Mouse (Mus musculus) erythroid progenitor cell, adult 5-6 weeks (primary cell): ENCODE results near the gene Spint2. TPM values are rescaled to one million over a fixed set of nuclear protein-coding genes. Genes with fewer than 3 reads are reported as not detected.

Source experiments
- ATAC-seq: replicated peaks from 2 replicates; pipeline ENCODE4 v1.8.0; 2016; ENCODE audit warnings: moderate number of reproducible peaks, mild to moderate bottlenecking, moderate TSS enrichment, inconsistent platforms; ENCODE audit not compliant: poor library complexity, low FRiP score, severe bottlenecking
- total RNA-seq, 2 experiments: library from RNA; stranded (forward) in 1 of 2; stranded (reverse) in 1 of 2; fragments of 150-400 nt in 1 of 2; fragments of 186-747, 209-891 nt in 1 of 2; gene quantifications; 2 replicates each; pipeline versions ENCODE4 v1.2.3 to v1.2.4; 2015 to 2017; ENCODE audit warnings: low replicate concordance in 2 of 2

The Spint2 gene
- total RNA-seq, 2 experiments from 2014 or later = 4.2 TPM; not detected in 1

DNA sequence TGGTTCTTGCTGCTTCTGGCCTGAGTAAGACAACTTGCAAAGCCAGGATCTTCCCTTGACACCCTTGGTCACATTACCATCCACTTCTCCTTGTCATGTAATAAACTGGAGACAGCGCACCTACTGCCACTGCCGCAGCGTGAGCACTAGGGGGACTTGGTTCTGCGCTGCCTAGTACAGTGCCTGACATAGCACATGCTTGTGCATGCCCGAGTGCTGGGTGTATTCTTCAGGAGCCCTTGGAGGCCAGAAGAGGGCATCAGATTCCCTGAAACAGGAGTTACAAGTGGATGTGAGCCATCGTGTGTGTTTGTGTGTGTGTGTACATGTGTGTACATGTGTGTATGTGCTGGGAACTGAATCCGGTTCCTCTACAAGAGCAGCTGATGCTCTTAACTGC lies 5.8 kb upstream of the Spint2 start:
- ATAC-seq = no peak

DNA sequence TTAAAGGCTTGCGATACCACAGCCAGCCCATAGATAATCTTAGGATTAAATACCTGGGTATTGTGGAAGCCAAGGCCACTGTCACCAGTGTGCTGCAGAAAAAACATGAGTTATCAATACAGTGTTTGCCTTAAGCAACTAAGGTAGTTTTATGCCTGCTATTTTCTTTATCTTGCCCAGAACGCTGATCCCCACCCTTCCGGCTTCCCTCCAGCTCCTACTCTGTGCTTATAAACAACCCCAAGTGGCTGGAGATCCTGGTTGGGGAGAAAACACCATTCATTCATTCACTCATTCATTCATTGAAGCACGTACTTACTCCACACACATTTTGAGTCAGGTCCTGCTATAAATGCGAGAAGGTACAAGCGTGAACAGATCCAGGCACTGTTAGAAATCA lies 2.8 kb upstream of the Spint2 start:
- no peak for ATAC-seq

DNA sequence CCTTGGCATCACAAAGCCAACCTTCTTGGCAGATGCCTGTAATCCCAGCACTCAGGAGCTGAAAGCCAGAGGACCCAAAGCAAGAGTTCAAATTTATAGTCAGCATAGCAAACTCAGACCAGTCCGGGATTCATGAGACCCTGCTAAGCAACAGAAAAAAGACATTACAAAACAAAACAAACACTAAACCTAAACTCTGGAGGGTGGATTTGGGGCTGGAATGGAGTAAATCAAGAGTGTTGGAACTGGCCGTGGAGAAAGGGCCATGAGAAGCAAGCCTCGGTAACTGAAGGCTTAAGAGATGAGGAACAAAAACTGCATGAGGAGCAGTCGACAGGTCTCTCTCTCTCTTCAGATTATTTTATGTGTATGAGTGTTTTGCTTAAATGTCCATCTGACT lies 2.2 kb upstream of the Spint2 start:
- ATAC-seq = no peak

- 0 out of 2 replicates have a peak, but pooled peaks have one; percentile 25 for ATAC-seq
Observed at GRCm38 (mm10) chr7:29282074-29282554, 402 bp upstream of the Spint2 start.

DNA sequence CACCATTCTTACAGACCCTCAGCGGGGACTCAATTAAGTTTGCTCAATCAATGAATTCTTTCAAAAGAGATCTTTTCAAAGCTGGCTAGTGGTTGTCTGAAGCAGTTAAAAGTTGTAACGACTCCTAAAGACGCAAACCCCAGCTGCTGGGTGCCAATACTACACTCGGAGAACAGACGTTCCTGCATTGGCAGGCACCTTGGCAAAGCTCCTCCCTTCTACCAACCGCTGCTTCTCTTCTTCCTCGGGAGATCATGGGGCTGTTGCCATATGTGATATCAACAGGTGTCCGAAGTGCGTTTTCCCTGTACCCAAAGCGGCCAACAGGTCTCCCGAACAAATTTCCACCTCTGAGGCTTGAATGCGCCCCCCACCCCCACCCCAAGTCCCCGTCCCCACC lies 911 bp downstream of the Spint2 start:
- ATAC-seq = no peak

DNA sequence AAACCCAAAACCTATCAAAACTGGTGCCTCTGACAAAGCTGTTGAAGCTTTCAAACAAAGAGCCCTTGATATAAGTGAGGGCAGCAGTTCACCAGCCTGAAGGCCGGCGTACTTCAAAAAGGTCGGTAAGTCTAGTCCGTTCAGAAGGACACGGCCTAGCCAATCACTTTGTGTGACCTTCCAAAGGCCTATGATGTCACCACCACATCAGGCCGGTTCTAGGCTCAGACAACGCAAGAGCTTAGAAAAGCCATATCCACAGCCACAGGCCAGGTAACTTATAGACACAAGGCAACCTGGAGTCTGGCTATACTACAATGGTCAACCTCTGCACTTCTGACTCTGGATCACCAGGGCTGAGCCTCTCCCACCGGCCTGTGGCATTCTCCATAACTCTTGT lies 1.8 kb downstream of the Spint2 start:
- no peak for ATAC-seq

DNA sequence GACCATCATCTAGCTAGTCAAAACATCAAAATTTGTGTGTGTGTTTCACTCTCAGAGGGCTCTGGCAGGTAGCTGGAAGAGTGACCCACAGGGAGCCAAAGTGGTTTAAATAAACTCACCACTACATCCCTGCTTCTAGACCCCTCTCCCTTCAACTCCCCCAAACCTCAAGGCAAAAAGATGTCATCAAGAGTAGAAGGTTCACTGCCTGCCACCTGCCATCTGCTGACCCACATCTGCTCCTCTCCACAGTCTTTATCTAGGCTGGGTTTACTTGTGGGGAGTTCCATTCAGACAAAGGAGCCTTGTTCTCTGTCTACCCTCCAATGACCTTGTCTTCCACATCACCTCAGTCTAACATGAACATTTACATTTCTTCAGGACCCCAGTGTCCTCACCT lies 2.5 kb downstream of the Spint2 start:
- ATAC-seq = no peak

GRCm38 (mm10) chr7:29277510-29277909 lies 4.2 kb downstream of the Spint2 start:
- no peak for ATAC-seq

DNA sequence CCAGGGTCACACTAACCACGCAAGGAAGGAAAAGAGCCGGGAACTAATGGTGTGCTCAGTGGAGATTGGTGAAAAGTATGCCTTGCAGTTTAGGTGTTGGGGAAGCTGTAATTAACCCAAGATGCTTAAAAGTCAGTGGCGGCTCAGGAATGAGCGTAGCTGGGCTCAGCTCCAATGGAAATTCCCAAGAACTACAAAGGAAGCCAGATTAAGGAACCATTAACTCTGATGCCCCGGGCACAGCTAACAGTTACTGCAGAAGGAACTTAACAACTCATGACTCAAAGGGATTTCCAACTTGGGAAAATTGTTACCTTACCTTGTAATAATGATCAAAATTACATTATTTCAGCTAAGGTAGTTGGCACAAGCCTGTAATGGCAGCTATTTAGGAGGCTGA lies 5.0 kb downstream of the Spint2 start:
- no peak for ATAC-seq

DNA sequence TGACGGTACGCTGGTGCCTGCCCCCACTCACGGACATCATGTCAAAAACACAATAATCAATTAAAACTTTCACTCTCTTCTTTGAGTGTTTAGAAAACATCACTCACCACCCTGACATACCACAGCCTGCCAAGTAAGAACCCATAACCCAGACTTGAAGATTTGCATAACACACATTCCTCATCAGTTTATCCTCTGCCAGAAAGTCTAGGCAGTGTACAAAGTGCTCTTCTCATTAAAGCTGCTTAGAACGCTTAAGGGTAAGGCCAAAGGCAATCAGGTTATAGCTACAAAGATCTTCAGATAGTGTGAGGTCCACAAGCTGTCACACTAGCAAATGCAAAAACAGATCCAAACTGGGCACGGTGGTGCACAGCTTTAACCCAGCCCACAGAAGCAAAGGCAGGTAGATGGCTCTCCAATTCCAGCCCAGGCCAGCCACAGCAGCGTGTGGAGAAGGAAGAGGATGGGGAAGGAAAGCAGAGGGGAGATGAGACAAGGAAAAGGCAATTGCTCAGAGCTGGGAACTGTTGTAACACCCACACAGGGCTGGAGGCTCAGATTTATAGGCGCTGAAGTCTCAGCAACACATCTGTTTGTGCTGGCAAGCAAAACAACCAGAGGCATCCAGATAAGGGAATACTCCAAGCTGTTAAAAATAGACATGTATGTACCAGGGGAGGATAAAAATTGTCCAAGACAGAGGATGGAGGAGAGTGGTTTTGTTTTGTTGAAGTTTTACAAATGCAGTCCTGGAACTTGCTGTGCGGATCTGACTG lies 9.8 kb downstream of the Spint2 start:
- ATAC-seq = no peak

DNA sequence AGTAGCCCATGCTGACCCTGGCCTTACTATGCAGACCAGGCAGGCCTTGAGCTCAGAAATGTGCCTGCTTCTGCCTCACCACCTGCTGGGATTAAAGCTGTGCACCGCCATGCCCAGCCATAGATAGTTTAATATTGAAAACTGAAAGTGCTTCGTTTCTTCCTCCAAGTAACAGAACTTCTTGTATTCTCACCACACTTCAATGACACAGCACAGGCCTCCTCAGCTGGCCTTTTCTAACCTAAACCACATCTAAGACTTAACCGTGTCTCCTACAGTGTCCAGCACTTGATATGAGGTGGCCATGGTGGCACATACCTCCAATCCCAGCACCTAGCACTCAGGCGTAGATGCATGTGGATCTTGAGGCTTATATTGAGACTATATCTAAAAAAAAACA lies 11.3 kb downstream of the Spint2 start:
- no peak for ATAC-seq

DNA sequence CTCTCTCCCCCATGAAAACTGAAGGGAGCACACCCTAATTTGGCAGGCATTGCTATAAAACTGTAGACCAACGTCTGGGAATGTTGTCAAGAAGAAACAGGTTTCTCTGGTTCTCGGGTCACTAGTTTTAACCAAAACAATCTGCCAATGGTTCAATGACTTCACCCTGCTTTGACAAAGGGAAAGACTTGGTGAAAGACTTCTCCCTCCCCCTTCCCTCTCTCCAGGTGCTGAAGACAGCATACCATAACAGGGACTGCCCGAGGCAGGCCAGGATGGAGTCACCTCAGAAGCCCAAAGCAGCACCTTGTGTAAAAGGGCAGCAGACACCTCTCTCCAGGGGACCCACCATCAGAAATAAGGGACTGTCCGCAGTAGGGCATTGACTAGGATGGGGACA lies 14.8 kb downstream of the Spint2 start:
- no peak for ATAC-seq

GRCm38 (mm10) chr7:29265636-29266035 lies 16.1 kb downstream of the Spint2 start:
- ATAC-seq = no peak

DNA sequence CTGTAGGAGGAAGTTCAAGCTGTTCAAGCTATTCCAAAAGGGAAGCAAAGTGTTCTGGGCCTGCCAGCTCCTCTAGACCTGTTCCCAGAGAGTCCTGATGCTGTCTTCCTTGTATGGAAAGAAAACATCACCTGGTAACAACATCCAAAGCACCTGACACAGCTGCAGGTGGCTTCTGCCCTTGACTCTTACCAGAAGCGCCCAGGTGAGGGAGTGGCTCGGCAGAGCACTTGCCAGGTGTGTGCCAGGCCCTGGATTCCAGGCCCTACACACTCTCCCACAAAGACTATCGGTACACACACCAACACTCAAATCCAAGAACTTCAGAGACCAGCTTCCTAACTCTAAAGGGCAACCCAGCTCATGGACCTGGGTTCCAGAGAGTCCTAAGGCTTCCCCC lies 17.9 kb downstream of the Spint2 start:
- no peak for ATAC-seq

DNA sequence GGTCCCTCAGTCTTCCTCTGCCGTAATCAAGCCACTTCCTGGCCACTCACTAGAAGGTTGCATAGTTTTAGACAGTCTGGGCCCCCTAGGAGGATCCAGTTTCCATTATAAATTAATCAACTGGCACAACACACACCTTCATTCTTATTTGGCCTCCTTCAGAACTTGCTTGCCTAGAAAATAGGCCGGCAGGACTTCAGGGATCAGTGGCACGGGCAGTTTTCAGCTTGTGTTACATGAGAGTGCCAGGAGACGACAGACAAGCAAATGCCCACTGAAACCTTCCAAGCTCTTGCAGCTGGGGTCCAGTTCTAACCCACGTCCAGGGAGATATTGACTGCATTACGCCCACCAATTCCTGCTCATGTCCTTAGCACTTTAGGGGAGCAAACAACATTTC lies 19.6 kb downstream of the Spint2 start:
- ATAC-seq = no peak

DNA sequence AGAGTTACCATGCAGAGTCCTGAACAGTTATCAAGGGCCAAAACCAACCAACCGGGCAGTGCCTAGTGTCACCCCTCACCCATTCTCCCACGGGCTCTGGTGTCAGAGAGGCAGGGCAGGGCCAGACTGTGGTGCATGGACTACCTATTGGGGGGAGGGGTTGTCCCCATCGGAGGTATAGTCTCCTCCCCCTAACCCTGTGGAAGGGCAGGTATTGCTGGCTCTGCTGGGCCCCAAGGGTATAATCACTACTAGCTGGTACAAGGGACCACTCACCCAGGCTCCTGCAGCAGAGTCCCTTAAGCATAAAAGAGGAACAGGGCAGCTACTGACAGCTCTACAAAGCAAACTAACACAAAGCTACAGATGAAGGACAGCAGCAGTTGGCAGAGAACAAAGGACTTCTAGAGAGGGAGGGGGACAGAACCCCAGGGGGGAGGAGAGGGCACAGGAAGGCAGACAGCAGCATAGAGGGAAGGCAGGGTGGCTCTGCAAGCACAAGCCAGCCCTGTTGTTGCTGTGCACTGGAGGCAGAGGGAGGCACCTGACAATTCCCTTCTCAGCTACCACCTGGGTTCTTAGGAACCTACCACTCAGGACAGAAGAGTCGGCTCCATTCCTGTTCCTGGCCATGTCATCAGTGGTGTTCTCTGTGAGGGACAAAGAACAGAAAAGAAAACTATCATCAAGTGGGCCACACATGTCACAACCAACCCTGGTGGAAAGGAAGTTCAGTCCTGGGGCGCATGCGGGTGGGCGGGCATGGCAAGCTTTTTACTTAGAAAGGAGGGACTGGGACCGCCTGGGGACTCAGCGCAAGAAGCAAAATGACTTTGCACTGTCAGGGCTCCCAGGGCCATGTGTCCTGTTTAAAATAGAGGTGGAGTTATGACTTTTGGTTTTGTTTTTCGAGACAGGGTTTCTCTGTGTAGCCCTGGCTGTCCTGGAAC lies 21.7 kb downstream of the Spint2 start:
- no peak for ATAC-seq

- no peak for ATAC-seq
Observed at GRCm38 (mm10) chr7:29257368-29257767, 24.3 kb downstream of the Spint2 start.

DNA sequence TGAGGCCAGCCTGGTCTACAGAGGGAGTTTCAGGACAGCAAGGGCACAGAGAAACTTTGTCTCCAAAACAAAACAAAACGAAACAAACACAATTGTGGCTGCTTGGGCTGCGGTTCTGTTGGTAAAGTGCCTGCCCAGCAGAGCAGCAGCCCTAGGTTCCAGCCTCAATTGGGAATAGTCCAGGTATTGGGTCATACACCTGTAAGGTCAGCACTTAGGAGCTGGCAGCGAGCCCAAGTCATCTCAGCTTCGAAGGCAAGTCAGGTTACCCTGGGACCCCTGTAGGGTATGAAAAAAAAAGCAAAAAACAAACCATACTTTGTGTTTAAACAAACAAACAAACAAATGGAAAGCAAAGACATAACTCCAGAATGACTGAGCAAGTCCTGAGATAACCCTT lies 25.8 kb downstream of the Spint2 start:
- ATAC-seq = no peak

DNA sequence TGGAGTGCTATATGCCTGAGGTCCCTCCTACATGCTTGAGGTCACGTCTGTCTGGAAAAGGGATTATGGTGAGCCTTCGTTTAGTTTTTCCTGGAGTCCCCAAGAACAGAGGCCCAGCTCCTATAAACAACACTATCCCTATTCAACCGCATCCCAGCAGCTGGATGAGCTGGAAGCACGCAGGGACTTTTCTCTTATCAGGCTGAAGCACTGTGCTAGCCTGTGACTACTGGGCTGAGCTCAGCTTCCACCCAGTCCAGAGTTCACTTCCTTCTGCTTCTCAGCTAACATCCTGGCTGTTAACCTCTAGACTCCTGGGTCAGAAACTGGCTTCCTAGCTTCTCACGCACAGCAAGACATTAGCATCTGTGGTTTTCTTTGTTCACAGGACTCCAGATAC lies 27.9 kb downstream of the Spint2 start:
- no peak for ATAC-seq

- ATAC-seq = no peak
Observed at GRCm38 (mm10) chr7:29251166-29251565, 30.5 kb downstream of the Spint2 start.

DNA sequence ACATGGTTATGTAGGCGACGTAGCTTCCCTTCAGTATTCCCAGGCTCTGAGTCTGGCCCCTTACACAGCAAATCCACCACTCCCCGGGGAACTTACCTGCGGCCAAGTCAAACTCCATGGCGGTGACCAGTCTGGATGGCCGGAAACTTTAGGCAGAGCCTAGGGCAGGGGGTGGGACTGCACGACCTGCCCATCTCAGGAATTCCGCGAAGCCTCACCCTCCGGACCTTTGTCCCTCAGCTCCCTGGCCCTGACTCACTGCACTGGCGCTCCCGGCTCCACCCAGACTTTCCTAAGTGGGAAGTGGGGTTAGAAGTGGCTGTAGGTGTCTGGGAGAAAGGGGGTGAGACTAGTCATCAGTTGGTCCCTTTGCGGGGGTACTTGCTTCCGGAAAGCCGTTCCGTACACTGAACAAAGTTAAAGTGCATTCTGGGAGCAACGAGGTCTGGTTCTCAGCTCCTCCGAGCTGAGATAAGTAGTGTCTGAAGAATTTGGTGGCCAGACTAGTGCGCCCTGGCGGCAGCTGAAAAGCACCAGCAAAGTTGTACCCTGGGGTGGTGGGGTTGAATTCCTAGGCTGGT lies 33.4 kb downstream of the Spint2 start, which contains the start of gene 2200002D01Rik:
2200002D01Rik (minus strand) TSS at position 206 of the 581 bp plus-strand sequence.
- no peak for ATAC-seq
